Mouse (Mus musculus) C2C12 (cell line): ENCODE measurements at regions not wholly inside any gene's neighbourhood (a gene's known extent, or its start where the extent isn't known, plus 50 kb on each side); places are given as distances from the start of the nearest gene placed in this dataset.

Source experiments
- CTCF ChIP-seq: IDR thresholded peaks from one replicate; pipeline ENCODE4 v1.5.1; 2011; ENCODE audit not compliant: control insufficient read depth, insufficient read depth, insufficient read length
- FOSL1 ChIP-seq: IDR thresholded peaks from one replicate; pipeline ENCODE4 v1.8.0; 2011; ENCODE audit warnings: mild to moderate bottlenecking, low read length; ENCODE audit not compliant: poor library complexity, insufficient read depth, severe bottlenecking
- MYOG ChIP-seq: IDR thresholded peaks from one replicate; pipeline ENCODE4 v1.6.1; 2011; ENCODE audit not compliant: control insufficient read depth, insufficient read length; ENCODE audit errors: extremely low read depth
- USF1 ChIP-seq: IDR thresholded peaks from one replicate; pipeline ENCODE4 v1.6.1; 2011; ENCODE audit warnings: low read depth, mild to moderate bottlenecking, control low read depth, moderate library complexity

DNA sequence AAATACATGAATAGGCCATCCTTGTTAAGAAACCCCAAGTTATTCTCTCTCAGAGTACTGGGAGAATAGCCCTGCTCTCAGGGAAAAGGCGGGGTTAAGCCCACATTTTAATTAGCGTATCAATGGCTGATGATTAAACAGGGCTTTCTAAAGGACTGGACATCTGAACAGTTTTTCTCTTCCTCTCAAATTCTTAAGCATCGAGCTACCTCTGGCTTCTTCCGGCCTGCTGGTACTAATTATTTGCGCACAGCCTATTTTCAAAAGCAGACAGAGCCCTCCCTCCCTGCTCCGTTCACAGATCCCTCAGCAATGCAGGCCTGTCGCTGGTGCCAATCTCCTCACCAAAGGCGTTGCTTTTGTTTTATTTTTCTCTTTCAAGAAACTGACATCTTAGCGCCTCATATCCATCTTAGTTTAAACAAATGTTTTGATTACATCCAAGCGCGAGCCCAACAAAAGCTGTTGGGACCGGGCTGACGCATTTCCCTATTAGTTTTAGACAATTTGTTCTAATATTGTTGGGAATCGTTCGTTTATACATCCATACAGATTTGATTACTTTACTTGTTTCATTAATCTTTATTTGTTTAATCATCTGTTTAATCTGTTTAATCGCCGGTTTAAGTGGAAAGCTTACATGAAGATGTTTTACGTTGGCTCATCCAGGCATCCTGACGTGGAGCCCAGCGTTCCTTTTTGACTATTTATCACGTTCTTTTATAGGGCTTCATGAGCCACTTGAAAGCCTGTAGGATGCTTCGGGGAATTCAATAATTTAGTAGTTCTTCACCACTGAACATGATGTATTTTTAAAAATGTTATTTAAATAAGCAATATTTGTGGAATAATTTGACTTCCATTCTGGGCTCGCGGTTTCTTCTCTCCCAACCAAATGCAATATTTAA is 269.5 kb upstream of the Tle3 start:
- TF ChIP-seq CTCF (no peak), MYOG (no peak), USF1 (no peak), FOSL1 (no peak)
